Mouse (Mus musculus) neural tube, embryonic 12.5 days (tissue): Measurements from ENCODE around the gene 1300017J02Rik. TPM values are rescaled to one million over a fixed set of nuclear protein-coding genes. Genes with fewer than 3 reads are reported as not detected.
A peak's percentile ranks its signal among the peaks of the same experiment; 100 is the strongest.

Experiments used
- ATAC-seq: fragments of 200-750 bp; cut with Nextera tagmentation; 2 replicates; pipeline ENCODE4 v1.8.0; 2017; ENCODE audit warnings: low read depth, mild to moderate bottlenecking, moderate TSS enrichment, moderate library complexity; ENCODE audit not compliant: low FRiP score
- H3K27ac ChIP-seq: fragments of 300-500 bp; sonication (generic); 2 replicates; pipeline ENCODE4 v1.5.1; 2016
- H3K27me3 ChIP-seq: fragments of 300-500 bp; sonication (generic); replicated peaks from 2 replicates; pipeline ENCODE4 v1.6.1; 2016; ENCODE audit warnings: mild to moderate bottlenecking
- H3K36me3 ChIP-seq: fragments of 300-500 bp; sonication (generic); 2 replicates; pipeline ENCODE4 v1.6.1; 2016; ENCODE audit warnings: mild to moderate bottlenecking
- H3K4me1 ChIP-seq: fragments of 300-500 bp; sonication (generic); 2 replicates; pipeline ENCODE4 v1.6.1; 2016
- H3K4me2 ChIP-seq: fragments of 300-500 bp; sonication (generic); replicated peaks from 2 replicates; pipeline ENCODE4 v1.6.1; 2016; ENCODE audit warnings: mild to moderate bottlenecking
- H3K4me3 ChIP-seq: fragments of 300-500 bp; sonication (generic); 2 replicates; pipeline ENCODE4 v1.5.1; 2016
- H3K9ac ChIP-seq: fragments of 300-500 bp; sonication (generic); 2 replicates; pipeline ENCODE4 v1.6.1; 2016; ENCODE audit warnings: mild to moderate bottlenecking
- H3K9me3 ChIP-seq: fragments of 300-500 bp; sonication (generic); 2 replicates; pipeline ENCODE4 v1.6.1; 2016; ENCODE audit warnings: mild to moderate bottlenecking
- WGBS: fragments of 180-500 bp; shearing (Covaris S2); methylation state at CpG from one replicate; pipeline ENCODE4 v1.1.7; 2016; 5-methylcytosine and 5-hydroxymethylcytosine counted together
- polyA plus RNA-seq: library from polyadenylated mRNA; unstranded; fragments of >200 nt; fragmentation: Nextera tagmentation; extraction: Ambion mirVana; gene quantifications from 2 replicates; pipeline ENCODE4 v1.2.1, GENCODE M21; 2016

1300017J02Rik gene
- polyA plus RNA-seq, 1 experiment from 2014 or later: 1.9 TPM

DNA sequence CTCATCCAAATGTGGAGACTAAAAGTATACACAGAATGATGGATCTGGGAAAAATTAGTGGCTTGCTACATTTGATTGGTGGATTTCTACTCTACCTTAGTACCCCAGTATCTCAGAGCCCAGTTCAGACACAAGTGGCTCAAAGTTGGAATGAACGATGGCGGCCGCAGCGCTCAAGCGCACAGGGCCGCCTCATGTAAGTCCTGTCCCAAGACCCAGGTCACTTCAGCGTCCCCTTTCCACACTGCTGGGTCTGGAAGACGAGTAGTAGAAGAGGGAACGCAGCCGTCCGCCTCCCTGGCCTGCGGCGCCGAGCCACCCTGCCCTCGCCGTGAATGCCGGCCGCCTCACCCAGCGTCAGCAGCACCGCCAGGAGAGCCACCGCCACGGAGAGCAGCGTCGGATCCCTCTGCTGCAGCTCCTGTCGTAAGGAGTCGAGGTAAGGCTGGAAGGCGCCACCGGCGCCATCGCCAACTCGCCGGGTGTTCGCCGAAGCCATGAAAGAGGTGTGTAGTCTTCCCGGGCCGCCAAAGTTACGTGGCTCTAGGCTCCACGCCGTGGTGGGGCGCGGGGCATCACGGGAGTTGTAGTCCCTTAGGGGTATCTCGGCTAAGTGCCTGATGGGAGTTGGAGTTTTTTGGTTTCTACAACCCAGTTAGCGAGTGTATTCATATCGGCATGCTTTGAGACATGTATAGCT lies 103.2 kb downstream of the 1300017J02Rik start, which contains the start of gene Srprb:
Gene Srprb, minus strand, starts transcription at position 577 of the 700 bp plus-strand sequence.
- Histone ChIP-seq H3K9ac (peak within 1 kb of the TSS; percentile 81), H3K4me3 (peak within 1 kb of the TSS; percentile 79), H3K9me3 (no peaks in the 10 kb centered on the region), H3K27me3 (no peaks in the 10 kb centered on the region), H3K27ac (no peak within 1 kb of the TSS), H3K4me2 (peak within 1 kb of the TSS; percentile 60), H3K36me3 (peaks cover 19% of the 10 kb centered on the region), H3K4me1 (peaks cover 3% of the 10 kb centered on the region; the same call in 1 of the 2 replicates)
- peak; percentile 98 for ATAC-seq
- under 1% methylated on average over 45 of the region's 45 CpGs for WGBS

Other genes with a start within 250 kb of the 1300017J02Rik start
- gene Rab6b, start 193.3 kb downstream of the 1300017J02Rik start, polyA plus RNA-seq: 55.5 and 61.1 TPM in 2 replicates
- 54.0 and 54.3 TPM in 2 replicates for gene Srprb, start 102.9 kb downstream of the 1300017J02Rik start, polyA plus RNA-seq
- 4.6 and 7.3 TPM in 2 replicates for gene Gm20425, start 74.8 kb downstream of the 1300017J02Rik start, polyA plus RNA-seq
- 25.5 and 26.3 TPM in 2 replicates for gene Trf, start 74.6 kb downstream of the 1300017J02Rik start, polyA plus RNA-seq
- gene Topbp1, start 133 bp upstream of the 1300017J02Rik start, polyA plus RNA-seq: 47.9 and 49.1 TPM in 2 replicates
- gene Cdv3, start 60.8 kb upstream of the 1300017J02Rik start, polyA plus RNA-seq: 78.7 and 93.5 TPM in 2 replicates
- gene Bfsp2, start 175.3 kb upstream of the 1300017J02Rik start, polyA plus RNA-seq: 0.62 and 0.83 TPM in 2 replicates